Mouse (Mus musculus) layer of hippocampus, adult 11-12 months (tissue): Measurements from ENCODE around the gene Fam216b.

ENCODE experiments used
- DNase-seq: peaks from one replicate; pipeline ENCODE4 v3.0.0; 2022; ENCODE audit warnings: low spot score

Gene Fam216b

DNA sequence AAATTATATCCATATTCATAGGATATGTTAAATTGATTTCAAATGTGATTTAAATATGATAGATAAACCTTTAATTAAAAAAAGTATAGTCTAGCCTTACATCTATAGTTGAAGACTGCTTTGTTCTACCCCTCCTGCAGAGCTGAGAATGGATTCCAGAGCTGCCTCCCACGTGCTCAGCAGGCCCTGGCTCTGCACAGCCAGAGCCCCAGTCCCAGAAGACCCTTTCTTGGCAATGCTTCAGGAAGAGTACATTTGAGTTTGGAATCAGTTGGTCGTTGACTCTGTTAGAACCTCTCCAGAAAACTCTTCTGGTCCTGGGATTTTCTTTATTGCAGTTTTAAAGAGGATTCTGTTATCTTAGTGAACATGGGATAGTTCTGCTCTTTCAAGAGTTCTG, 45.7 kb downstream of the Fam216b start:
- DNase-seq, result no peak

DNA sequence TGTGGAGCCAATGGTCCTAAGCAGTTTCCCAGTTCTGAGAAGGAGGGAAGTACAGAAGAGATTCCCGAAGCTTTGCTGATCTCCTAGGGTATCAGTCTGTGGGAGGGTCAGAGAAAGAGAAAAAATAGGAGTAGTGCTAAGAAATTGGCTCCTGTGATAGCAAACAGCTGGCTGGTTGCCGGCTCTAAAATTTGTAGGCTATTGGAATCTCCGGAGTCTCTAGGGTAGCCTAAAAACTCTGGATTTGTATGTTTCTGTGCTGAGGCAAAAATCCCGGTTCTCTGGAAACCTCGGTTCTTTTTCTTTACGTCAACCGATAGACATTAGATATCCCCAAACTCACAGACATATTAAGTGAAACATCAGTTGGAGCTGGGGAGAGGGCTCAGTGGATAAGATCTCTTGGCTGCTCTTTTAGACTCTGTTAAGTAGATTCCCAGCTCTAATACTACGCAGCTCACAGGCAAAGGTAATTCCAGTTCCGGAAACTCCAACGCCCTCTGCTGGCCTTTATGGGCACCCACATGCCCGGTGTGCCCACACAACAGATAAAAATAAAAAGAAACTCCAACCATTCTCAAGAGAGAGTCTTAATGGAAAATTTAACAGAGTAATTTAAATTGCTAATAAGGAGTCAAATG, 46.8 kb downstream of the Fam216b start:
- no peak for DNase-seq

DNA sequence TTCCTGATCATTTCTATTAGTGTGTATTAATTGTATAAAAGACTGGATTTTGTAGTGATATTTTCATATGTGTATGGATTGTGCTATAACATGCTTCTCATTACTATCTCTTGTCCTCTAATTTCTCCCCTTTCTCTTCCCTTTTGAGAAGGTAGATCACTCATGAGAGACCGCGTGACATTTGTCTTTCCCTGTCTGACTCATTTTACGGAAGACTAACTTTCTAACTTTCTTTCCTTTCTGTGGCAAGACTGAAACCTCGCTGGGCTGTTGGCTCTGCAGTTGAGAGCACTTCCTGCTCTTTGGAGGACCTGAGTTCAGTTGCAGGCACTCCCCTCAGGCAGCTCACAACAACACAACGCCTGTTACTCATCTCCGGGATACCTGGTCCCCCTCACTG, 48.2 kb downstream of the Fam216b start:
- DNase-seq, result no peak

DNA sequence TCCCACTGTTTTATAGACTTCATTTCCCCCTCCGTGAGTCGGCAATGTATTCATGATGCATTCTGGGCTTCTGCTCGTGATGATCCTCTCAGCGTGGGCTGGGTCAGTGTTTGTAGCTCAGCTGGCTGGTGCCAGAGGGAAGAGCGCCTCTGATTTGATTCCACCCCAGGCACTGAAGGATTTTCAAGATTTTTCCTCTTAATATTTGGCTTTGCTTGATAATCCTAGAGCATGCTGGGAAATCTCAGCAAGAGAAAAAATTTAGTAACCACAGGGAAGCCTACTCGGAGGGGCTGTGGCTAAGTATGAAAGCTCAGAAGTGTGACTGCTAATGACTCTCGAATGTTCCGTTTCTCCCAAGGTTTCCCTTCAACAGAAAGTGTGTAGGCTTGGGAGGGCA, 49.9 kb downstream of the Fam216b start:
- DNase-seq, result no peak
